Mouse (Mus musculus): Measurements from ENCODE around the gene Lmna.

GRCm38 (mm10) chr3:88525021-88525420 lies 15.3 kb upstream of the Lmna start:
- TF ChIP-seq CTCF (IDR thresholded peaks at IDR 0.05; ENCODE audit: extremely low read depth, insufficient read depth, insufficient read length, insufficient replicate concordance), result no peak
- TF ChIP-seq POLR2A (IDR thresholded peaks at IDR 0.05; ENCODE audit: low read depth, low read length), result no peak
